Mouse (Mus musculus): Measurements from ENCODE around the gene Irx3.

The Irx3 gene

DNA sequence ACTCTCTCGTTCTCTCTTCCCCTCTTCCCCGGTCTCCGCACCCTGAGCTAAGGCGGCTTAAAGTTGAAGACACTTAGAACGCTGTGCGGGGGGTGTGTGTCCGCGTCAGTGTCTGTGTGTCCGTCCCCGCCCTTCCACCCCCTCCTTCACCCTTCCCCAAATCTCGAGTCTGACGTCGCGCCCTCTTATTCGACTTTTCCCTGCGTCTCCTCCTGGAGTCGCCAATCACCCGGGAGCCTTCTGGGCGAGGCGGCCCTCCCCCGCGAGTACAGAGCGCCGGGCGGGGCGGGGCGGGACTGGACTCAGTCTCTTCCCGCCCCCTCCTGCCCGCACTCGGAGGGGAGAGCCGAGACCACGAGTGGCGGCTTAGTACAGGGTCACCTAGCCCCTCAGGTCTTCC is at the start of gene Irx3:
Gene Irx3, minus strand, starts transcription at position 229 of the 400 bp plus-strand sequence.
- DNase-seq: no peak

GRCm38 (mm10) chr8:91851359-91851758 is 49.5 kb upstream of the Irx3 start:
- DNase-seq: no peak

- DNase-seq: no peak
Measured at GRCm38 (mm10) chr8:91849984-91850383, 48.1 kb upstream of the Irx3 start.

GRCm38 (mm10) chr8:91849529-91849928 is 47.7 kb upstream of the Irx3 start:
- DNase-seq: no peak

GRCm38 (mm10) chr8:91845641-91846040 is 43.8 kb upstream of the Irx3 start:
- no peak for DNase-seq

DNA sequence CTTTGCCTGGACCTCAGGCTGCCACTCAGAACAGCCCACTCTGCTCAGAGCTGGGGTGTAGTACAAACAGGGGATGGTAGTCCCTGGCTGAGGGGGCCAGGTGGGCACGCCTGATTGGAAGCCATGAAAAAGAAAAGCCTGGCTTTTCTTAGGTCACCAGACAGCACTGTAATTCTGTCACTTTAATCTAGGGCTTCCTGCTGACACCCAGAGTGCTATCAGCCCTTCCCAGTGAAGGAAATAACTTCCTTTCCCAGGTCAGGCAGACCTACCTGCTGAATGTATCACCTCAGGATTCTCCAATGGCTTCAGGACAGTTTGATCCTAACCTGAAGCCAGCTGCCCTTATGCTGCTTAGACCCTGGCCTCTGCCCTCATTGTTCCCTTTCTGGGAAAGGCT is 35.3 kb upstream of the Irx3 start:
- DNase-seq: no peak

DNA sequence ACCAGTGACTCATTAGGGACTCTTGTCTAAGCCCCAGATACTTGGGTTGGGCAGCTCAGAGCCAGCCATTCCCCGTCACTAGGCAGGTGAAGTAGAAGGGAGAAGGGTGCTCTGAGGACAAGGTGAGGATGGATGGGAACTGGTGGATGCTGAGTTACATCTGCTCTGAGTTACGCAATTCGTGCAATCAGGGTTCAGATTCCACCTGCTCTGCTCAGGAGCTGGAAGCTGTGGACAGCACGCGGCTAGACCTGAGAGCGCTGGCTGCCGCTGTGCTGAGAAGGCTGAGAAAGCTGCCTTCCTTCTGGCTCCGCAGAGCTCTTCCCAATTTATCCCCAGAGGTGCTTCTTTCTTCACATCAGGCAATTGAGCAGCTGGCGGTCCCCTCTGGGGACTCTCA is 34.8 kb upstream of the Irx3 start:
- no peak for DNase-seq

DNA sequence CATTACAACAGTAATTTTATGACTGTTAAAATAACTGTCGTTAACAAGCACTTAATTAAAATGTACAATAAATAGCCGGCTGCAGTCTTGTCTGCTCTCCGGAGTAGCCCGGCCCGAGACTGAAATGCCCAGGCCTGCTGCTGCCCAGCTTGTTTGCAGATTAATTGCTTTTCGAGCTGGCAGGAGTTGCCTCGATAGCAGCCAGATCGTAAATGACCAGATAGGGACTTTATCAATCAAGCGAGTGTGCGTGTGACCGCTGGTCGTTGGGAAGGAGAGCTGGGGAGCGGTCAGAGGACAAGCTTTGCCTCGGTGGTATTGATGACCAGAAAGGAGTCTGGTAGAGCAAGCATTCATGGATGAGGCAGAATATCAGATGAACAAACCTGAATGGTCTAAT is 25.8 kb upstream of the Irx3 start:
- no peak for DNase-seq

- DNase-seq: no peak
Measured at GRCm38 (mm10) chr8:91827192-91827591, 25.3 kb upstream of the Irx3 start.

DNA sequence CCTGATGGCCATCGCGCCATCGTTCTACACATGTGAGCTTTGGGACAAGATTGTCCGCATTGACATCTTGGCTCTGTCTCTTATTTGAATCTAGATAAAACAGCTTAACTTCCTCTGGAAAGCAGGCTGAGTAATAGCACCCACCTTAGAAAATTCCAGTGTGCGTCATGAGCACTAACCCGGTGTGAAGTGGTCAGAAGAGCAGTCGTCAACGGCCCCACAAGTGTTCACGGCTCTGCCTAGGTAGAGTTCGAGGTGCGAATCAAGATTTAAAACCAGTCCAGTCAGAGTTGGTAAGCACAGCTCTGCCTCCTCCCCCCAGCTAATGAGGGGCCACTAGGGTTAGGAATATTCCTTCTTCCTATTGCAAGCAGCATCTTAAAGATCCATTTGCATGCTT is 21.5 kb upstream of the Irx3 start:
- DNase-seq: no peak

GRCm38 (mm10) chr8:91822746-91823145 is 20.9 kb upstream of the Irx3 start:
- no peak for DNase-seq

DNA sequence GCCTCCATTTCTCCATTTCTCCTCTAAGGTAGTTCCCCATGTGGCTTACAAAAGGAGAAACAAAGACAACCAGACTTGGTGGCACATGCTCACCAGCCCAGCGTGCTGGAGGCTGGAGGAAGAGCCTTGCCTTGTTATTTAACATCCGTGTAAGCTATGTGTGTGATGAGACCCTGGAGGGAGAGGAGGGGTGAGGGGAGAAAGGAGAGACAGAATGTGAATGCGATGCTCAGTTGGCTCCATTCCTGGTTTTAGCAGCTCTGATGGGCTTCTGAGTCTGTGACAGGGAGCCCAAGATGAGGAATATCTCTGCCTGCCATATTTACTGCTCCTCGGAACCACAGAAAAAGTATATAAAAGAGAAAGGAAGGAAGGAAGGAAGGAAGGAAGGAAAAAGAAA is 20.1 kb upstream of the Irx3 start:
- DNase-seq: no peak

GRCm38 (mm10) chr8:91819778-91820177 is 17.9 kb upstream of the Irx3 start:
- no peak for DNase-seq

DNA sequence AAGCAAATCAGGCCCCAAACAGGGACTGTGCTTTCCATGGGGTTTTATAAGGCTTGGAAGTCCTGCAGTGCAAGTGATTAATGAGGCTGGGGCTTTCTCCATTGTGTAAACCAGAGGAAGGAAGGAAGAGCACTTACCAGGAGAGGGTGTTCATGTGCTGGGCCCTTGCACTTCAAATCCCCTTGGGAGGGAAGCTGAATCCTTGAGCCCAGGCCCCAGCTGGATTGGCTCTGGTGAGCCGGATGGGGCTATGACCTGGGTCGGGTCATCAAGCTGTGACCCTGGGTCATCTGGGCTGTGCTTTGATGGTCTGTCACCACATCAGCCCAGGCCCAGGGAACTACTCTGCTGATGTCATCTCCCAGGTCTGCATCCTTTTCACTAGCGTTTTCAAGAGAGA is 16.9 kb upstream of the Irx3 start:
- no peak for DNase-seq

DNA sequence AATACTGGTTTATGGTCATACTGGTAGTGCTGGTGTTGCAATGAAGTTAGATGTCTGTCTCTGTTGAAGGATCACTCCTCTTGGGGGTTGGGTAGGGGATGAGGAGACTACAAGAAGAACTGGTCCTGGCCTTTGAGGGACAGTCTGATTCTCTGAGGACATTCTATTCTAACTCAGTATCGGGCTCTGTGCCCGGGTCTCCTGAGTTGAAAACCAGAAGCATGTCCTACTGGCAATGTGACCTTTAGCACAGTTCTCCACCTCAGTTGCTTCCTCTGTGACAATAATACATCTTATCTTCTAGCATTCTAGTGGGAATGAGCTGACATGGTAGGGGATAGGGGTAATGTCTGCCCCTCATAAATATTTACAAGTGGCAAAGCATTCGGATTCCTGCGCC is 12.2 kb upstream of the Irx3 start:
- no peak for DNase-seq

GRCm38 (mm10) chr8:91806720-91807241 is 4.9 kb upstream of the Irx3 start:
- no peak for DNase-seq

GRCm38 (mm10) chr8:91806084-91806719 is 4.3 kb upstream of the Irx3 start:
- no peak for DNase-seq

GRCm38 (mm10) chr8:91805254-91805671 is 3.4 kb upstream of the Irx3 start:
- no peak for DNase-seq

- no peak for DNase-seq
Measured at GRCm38 (mm10) chr8:91804403-91805253, 2.8 kb upstream of the Irx3 start.

GRCm38 (mm10) chr8:91803515-91804402 is 1.9 kb upstream of the Irx3 start:
- no peak for DNase-seq

GRCm38 (mm10) chr8:91802401-91803322 is 795 bp upstream of the Irx3 start:
- no peak for DNase-seq

DNA sequence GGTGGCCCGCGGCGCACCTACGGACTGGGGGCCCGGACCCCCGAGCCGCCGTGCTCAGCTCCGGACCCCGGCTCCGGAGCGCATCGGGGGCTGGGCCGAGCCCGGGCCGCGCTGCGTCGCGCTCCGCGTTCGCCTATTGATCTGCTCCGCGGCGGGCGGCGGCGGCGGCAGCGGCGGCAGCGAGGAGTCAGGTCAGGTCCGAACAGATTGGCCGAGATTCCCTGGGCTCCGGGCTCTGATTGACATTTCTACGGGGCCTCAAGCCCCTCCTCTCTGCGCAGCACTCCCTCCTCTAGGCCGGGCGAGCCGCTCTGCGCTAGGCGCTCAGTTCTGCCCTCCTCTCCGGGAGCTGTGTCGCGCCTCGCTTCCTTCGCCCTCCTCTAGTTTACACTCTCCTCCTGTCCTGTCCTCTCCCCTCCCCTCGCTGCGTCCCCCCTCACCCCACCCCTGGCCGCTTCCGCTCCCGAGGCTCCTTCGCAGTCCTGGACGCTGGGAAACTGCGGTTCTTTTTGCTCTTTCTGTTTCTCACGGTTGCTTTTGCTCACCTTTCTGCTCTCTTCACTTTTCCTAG is 541 bp downstream of the Irx3 start:
- no peak for DNase-seq
